Mouse (Mus musculus) heart, adult 2 months (tissue): Measurements from ENCODE around the gene Ipo4.

ENCODE experiments used
- CTCF ChIP-seq: fragments of 200-600 bp; IDR thresholded peaks from 2 replicates; pipeline ENCODE4 v1.8.1; 2022; ENCODE audit warnings: antibody characterized with exemption, mild to moderate bottlenecking, moderate library complexity
- POLR2A ChIP-seq: fragments of 200-500 bp; IDR thresholded peaks from 2 replicates; pipeline ENCODE4 v1.6.1; 2011; ENCODE audit warnings: mild to moderate bottlenecking, low read depth, low read length, control low read depth; ENCODE audit not compliant: insufficient read depth

DNA sequence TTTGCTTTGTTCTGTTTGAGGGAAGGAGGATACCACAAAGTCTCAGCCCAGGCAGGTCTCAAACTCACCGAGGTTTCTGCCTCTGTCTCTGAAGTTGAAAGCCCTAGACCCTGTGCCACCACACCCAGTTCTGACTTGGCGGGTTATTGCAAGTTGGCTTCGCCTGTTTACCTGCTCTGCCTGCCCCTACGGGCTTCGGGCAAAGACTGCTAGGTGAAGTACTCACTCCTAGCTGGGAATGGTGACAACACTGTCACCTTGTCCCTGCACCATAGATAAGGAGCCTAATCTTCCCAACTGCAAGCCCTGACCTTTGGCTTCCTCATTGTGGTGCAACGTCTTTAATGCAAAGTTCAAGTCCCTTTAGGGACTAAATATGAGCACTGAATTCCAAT, 50.2 kb downstream of the Ipo4 start:
- TF ChIP-seq POLR2A (no peak), CTCF (no peak)
